Mouse (Mus musculus): Measurements from ENCODE around the gene Tshz3. TPM values are rescaled to one million over a fixed set of nuclear protein-coding genes. Genes with fewer than 3 reads are reported as not detected.

Tshz3 gene
- 1 to 10 TPM; 3.4 to 4.2 TPM for total RNA-seq (2021)

DNA sequence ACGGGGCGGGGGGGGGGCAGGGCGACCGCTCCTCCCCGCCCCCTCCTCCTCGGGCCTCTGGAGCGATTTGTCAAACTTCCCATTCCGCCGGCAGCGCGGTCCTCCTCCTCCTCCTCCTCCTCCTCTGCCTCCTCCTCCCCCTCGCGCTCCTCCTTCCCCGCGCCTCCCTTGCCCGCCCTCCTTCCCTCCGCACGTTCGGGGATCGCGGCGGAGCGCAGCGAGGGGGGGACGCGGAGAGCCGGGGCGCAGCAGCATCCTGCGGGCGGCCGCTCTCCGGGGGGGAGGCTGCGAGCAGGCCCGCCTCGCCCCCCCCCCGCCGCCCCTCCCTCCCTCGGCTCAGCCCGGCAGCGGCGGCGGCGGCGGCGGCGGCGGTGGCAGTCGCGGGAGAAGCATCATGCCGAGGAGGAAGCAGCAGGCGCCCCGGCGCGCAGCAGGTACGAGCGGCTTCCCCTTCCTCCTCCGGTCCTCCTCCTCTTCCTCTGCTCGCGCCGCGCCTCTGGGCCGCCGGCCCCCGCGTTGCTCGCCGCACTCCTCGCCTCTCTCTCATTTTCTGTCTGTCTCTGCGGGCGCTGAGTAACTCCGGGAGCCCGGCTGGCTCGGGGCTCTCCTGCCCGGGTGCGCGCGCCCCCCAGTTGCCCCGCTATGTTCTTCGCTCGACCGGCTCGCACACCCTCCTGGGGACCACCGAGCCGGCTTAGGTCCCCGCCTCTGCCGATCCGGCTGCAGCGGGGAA, at the start of gene Tshz3:
Gene Tshz3 (plus strand): TSS at position 263 of the 733 bp plus-strand sequence.
- intact Hi-C loops (cut with DNase I), result loop anchor here (10.0 kb wide), 2 partner anchors 623 to 943 kb away; partner anchors contain the start of gene Dpy19l3
- peak; percentile 71 to 81 for DNase-seq

- intact Hi-C loops (cut with DNase I), result no loop called here
- no peak for DNase-seq
Measured at GRCm38 (mm10) chr7:36655931-36656330, 42.0 kb upstream of the Tshz3 start.

DNA sequence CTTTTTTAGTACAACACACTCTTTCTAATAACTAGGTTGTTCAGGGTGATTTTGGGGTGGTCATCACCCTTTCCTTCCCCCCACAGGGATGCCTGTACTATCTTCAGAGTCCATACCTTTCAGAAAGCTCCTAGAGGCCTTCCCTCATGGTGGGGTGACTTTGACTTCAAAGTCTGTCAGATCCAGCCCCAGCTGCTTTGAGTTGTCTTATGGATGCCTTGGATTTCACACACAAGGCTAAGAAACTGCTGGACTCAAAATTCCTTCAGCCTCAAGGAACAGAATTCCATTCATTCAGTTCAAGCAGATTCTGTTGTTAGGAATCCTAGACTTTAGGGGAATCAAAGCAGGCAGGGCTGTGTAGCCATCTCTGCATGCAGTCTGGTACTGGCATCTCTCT, 41.5 kb upstream of the Tshz3 start:
- intact Hi-C loops (cut with DNase I), result no loop called here

GRCm38 (mm10) chr7:36658331-36658730, 39.6 kb upstream of the Tshz3 start:
- intact Hi-C loops (cut with DNase I), result no loop called here
- DNase-seq, result no peak

More for the DNA sequence above, 41.5 kb upstream of the Tshz3 start:
- DNase-seq, result no peak

- intact Hi-C loops (cut with DNase I), result no loop called here
- DNase-seq, result no peak
Measured at GRCm38 (mm10) chr7:36659265-36659664, 38.7 kb upstream of the Tshz3 start.

GRCm38 (mm10) chr7:36660654-36661053, 37.3 kb upstream of the Tshz3 start:
- no peak for DNase-seq
- intact Hi-C loops (cut with DNase I), result loop anchor here (5.0 kb wide), 1 partner anchor 682 kb away; no protein-coding TSS in a partner anchor

- intact Hi-C loops (cut with DNase I), result loop anchor here (5.0 kb wide), 1 partner anchor 679 kb away; no protein-coding TSS in a partner anchor
- DNase-seq, result peak; percentile 41 to 48
Measured at GRCm38 (mm10) chr7:36663431-36663830, 34.5 kb upstream of the Tshz3 start.

DNA sequence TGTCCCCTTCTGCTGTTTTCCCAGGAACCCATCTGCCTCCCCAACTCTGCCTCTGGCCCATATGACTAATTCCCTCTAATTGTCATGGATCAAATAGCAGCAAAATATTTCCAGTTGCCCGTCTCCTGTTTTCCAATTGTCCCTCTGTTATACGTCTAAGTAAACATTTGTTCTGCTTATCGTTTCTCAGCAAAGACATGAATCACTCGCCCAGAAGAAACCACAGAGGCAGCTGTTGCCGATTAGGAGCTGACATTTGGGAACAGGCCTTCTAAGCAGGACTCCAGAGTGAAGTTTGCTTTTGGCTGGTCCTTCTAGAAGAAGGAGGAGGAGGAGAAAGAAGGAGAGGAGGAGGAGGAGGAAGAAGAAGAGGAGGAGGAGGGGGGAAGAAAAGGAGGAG, 30.2 kb upstream of the Tshz3 start:
- intact Hi-C loops (cut with DNase I), result no loop called here
- DNase-seq, result no peak

GRCm38 (mm10) chr7:36678031-36678430, 19.9 kb upstream of the Tshz3 start:
- no peak for DNase-seq
- intact Hi-C loops (cut with DNase I), result no loop called here

DNA sequence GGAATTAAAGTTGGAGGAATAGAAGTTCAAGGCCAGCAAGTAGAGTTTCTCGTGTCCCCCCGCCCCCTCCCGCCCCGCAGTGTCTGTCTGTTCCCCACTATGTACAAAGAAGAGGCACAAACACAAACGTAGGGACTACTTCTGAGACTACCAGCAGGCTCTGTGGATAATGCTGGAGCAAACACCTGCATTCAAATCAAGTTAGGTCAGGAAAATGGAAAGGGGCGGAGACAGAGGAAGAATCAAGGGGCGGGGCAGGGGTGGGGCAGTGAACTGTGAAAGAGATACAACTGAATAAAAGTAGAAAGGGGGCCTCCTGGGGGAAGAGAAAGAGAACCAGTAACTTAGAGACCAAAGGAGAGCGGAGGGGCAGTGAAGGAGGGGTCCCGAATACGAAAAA, 19.4 kb upstream of the Tshz3 start:
- DNase-seq, result no peak
- intact Hi-C loops (cut with DNase I), result no loop called here

- no peak for DNase-seq
- intact Hi-C loops (cut with DNase I), result no loop called here
Measured at GRCm38 (mm10) chr7:36679031-36679618, 18.8 kb upstream of the Tshz3 start.

- no peak for DNase-seq
- intact Hi-C loops (cut with DNase I), result no loop called here
Measured at GRCm38 (mm10) chr7:36679866-36680458, 18.0 kb upstream of the Tshz3 start.

GRCm38 (mm10) chr7:36687508-36687907, 10.4 kb upstream of the Tshz3 start:
- DNase-seq, result no peak
- intact Hi-C loops (cut with DNase I), result no loop called here

DNA sequence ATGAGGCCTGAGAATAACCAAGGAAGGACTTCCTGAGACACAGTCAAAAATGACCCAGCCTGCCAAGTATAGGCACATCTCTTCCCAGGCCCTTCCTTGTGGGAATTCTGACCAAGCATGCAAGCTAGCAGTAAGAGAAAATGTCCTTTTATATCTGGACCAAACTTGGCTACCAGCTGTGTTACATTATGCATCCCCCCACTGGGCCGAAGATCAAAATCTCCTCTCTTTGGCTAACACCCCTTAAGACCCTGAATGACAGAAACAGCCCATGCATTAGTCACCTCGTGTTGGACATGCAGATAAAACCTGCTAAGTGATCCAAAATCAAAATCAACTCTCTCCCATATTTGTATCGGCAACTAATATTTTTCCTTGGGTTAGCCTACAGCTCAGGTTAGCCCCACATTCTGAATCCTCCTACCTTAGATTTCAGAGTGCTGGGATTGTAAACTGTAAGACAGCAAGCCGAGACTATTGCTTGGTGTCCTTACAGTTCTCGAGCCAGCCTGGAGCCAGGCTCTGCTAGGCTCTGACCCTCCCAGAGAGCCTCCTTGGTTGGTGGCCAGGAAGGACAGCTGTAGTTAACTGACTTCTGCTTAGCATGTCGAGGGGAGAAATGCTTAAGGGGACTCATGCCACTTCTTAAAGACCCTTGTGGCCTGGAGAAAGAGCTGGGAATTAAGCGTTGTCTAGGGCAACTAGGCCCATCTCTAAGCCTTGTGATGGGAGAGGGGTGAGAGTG, 8.7 kb upstream of the Tshz3 start:
- DNase-seq, result peak; percentile 29 to 45
- intact Hi-C loops (cut with DNase I), result no loop called here

- intact Hi-C loops (cut with DNase I), result loop anchor here (5.0 to 10.0 kb wide), 3 partner anchors 282 to 936 kb away; partner anchors contain the start of gene Dpy19l3
- peak in 1 of 2 experiments; percentile 29 for DNase-seq
Measured at GRCm38 (mm10) chr7:36690551-36690950, 7.4 kb upstream of the Tshz3 start.

DNA sequence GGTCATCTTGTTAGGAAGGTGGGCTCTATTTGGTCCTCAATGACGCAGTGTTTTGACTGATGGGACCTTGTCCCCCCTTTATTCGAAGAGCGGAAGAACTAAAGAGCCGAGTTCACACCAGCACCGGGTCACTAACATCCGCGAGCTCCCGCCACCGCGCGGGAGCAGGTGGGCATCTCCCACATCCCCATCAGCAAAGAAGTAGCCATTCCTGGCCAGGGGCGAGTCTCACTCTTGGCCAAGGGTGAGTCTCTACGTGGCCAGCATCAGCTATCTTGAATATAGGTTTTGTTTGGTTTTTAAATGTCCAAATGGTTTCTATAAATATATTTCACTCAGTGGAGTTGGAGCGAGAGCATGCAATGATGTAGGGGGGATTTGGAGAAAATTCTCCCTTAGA, 6.3 kb upstream of the Tshz3 start:
- intact Hi-C loops (cut with DNase I), result loop anchor here (5.0 to 10.0 kb wide), 3 partner anchors 281 to 937 kb away; partner anchors contain the start of gene Dpy19l3
- no peak for DNase-seq

DNA sequence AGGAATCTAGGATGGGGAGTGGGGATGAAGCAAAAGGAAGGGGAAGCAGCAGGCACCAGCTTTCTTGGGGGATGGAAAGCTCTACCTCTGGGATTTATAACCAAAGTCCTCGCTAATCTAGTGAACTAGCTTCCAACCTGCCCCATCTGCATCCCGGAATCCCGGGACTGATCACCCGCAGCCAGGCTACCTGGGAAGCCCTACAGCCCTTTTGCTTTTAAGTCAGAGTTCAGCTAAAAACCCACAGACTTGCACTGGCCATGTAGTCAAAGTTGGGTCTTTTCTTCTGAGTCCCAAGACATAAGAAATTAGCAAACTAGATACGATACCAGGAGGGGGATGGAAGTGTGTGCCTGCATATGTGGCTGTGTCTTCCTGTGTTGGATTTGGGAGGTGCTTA, 5.5 kb upstream of the Tshz3 start:
- intact Hi-C loops (cut with DNase I), result loop anchor here (5.0 to 10.0 kb wide), 3 partner anchors 280 to 938 kb away; partner anchors contain the start of gene Dpy19l3
- no peak for DNase-seq

GRCm38 (mm10) chr7:36693081-36693480, 4.8 kb upstream of the Tshz3 start:
- intact Hi-C loops (cut with DNase I), result loop anchor here (5.0 to 10.0 kb wide), 3 partner anchors 279 to 938 kb away; partner anchors contain the start of gene Dpy19l3
- no peak for DNase-seq

DNA sequence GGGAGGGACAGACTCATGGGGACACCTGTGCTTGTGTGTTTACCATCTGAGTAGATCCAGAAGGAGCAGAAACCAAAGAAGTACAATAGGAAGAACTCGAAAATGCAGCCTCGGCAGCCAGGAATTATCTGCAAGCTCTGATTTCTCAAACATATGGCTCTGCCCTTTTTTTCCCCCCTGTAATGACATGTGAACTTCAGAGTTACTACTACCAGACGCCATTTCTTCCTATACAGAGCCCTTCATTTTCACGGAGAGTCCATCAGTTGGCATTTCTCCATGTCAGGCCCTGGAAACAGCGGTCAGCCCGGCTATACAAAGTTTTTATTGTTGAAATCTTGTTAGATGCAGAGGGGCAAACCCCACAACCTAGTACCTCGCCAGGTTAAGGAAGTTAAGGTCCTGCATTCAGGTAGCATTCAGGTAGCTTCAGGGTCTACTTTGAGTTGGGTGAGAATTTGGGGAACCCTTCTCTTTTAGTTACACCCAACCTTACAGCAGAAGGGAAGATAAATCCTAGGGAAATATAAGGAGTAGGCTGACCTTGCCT, 3.2 kb upstream of the Tshz3 start:
- intact Hi-C loops (cut with DNase I), result loop anchor here (5.0 to 10.0 kb wide), 3 partner anchors 278 to 940 kb away; partner anchors contain the start of gene Dpy19l3
- no peak for DNase-seq

DNA sequence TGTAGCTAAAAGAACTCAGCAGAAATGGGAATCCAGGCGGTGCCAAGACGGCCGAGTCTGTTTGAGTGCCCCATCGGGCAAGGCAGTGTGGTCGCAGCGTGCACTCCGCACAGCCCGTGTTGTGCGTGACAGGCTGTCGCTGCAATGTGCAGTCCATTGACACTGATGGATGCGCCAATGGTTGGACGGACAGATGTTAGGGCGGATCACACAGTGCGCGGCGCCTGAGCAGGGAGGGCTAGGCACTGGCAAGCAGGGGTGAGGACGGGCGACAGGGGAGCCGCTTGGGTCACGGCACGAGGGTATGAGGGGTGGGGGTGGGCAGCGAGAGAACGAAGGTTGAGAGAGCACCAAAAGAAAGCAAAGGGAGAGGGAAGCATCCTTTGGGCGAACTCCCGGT, 2.6 kb upstream of the Tshz3 start:
- intact Hi-C loops (cut with DNase I), result loop anchor here (10.0 kb wide), 2 partner anchors 620 to 940 kb away; partner anchors contain the start of gene Dpy19l3
- no peak for DNase-seq
